Mouse (Mus musculus) forebrain, embryonic 16.5 days (tissue): ENCODE data around the gene Cnih3. TPM values are rescaled to one million over a fixed set of nuclear protein-coding genes. Genes with fewer than 3 reads are reported as not detected.

Experiments
- ATAC-seq: fragments of 200-750 bp; cut with Nextera tagmentation; 2 replicates; pipeline ENCODE4 v1.8.0; 2017; ENCODE audit warnings: mild to moderate bottlenecking, moderate library complexity
- H3K27ac ChIP-seq: fragments of 300-500 bp; sonication (generic); 2 replicates; pipeline ENCODE4 v1.5.1; 2014; ENCODE audit warnings: low read length, control low read depth
- H3K27me3 ChIP-seq: fragments of 300-500 bp; sonication (generic); replicated peaks from 2 replicates; pipeline ENCODE4 v1.6.1; 2014; ENCODE audit warnings: low read length; ENCODE audit not compliant: control insufficient read depth, insufficient read depth
- H3K36me3 ChIP-seq: fragments of 300-500 bp; sonication (generic); 2 replicates; pipeline ENCODE4 v1.6.1; 2014; ENCODE audit not compliant: control insufficient read depth, insufficient read depth
- H3K4me1 ChIP-seq: fragments of 300-500 bp; sonication (generic); replicated peaks from 2 replicates; pipeline ENCODE4 v1.6.1; 2014; ENCODE audit warnings: low read length; ENCODE audit not compliant: control insufficient read depth, insufficient read depth
- H3K4me2 ChIP-seq: fragments of 300-500 bp; sonication (generic); 2 replicates; pipeline ENCODE4 v1.6.1; 2014; ENCODE audit warnings: mild to moderate bottlenecking, low read length, control low read depth
- H3K4me3 ChIP-seq: fragments of 300-500 bp; sonication (generic); replicated peaks from 2 replicates; pipeline ENCODE4 v1.5.1; 2014; ENCODE audit warnings: mild to moderate bottlenecking, low read length, control low read depth
- H3K9ac ChIP-seq: fragments of 300-500 bp; sonication (generic); replicated peaks from 2 replicates; pipeline ENCODE4 v1.6.1; 2014; ENCODE audit warnings: low read depth, low read length, control low read depth
- H3K9me3 ChIP-seq: fragments of 300-500 bp; sonication (generic); 2 replicates; pipeline ENCODE4 v1.6.1; 2016; ENCODE audit warnings: low read length; ENCODE audit not compliant: control insufficient read depth
- WGBS: fragments of 180-500 bp; shearing (Covaris S2); extraction: QIAGEN DNeasy Blood & Tissue Kit; methylation state at CpG from one replicate; pipeline ENCODE4 v1.1.7; 2014; 5-methylcytosine and 5-hydroxymethylcytosine counted together
- polyA plus RNA-seq: library from polyadenylated mRNA; unstranded; fragments of >200 nt; fragmentation: Nextera tagmentation; extraction: Ambion mirVana; gene quantifications from 2 replicates; pipeline ENCODE4 v1.2.1, GENCODE M21; 2015

Gene Cnih3
- polyA plus RNA-seq, 1 experiment from 2014 or later: 43.4 TPM

DNA sequence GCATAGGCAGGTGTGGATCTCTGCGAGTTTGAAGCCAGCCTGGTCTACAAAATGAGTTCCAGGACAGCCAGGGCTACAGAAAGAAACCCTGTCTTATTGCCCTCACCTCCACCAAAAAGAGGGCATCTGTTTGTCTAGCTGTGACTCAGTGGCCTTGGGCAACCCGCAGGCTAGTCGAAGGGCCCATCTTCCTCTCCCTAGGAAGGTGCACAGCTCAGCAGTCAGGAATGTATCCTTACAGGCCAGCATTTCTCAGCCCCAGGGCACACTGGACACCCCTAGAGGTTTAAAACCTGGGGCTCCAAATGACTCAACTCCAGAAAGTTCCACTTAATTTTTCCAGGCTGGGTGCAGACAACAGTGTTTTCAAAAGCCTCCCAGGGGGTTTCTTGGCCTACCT, 73.0 kb downstream of the Cnih3 start:
- no peaks in the 10 kb centered on the region for H3K27me3 ChIP-seq
- no peak overlapping the region for H3K4me3 ChIP-seq
- no peaks in the 10 kb centered on the region for H3K36me3 ChIP-seq
- WGBS: 80% methylated on average over 3 of the region's 3 CpGs
- no peak overlapping the region for H3K9ac ChIP-seq
- no peak overlapping the region for H3K27ac ChIP-seq
- H3K9me3 ChIP-seq: no peaks in the 10 kb centered on the region
- H3K4me2 ChIP-seq: no peak overlapping the region
- peaks cover 7% of the 10 kb centered on the region for H3K4me1 ChIP-seq
- no peak for ATAC-seq

DNA sequence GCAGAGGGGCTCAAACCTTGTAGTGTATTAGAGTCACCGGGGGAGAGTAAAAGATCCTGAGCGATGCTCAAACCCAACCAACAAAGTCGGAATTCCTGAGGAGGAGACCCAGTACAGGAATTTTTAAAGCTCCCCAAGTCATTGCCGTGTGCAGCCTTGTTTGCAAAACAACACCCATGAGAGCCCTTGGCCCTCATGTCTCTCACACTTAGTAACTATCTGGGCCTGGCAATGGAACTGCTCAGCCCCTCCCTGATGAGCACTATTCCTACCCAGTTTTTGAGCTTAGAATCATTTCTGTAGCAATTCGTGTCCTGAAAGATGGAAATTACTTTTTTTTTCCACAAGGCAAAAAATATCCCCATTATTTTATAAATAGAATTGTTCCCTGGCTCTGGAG, 74.0 kb downstream of the Cnih3 start:
- ATAC-seq: no peak
- Histone ChIP-seq H3K9me3 (no peaks in the 10 kb centered on the region), H3K4me3 (no peak overlapping the region), H3K4me1 (peaks cover 6% of the 10 kb centered on the region; the same call in 1 of the 2 replicates), H3K27ac (no peak overlapping the region), H3K27me3 (no peaks in the 10 kb centered on the region), H3K4me2 (no peak overlapping the region), H3K9ac (no peak overlapping the region), H3K36me3 (no peaks in the 10 kb centered on the region)
- 85% methylated on average over 5 of the region's 5 CpGs for WGBS

DNA sequence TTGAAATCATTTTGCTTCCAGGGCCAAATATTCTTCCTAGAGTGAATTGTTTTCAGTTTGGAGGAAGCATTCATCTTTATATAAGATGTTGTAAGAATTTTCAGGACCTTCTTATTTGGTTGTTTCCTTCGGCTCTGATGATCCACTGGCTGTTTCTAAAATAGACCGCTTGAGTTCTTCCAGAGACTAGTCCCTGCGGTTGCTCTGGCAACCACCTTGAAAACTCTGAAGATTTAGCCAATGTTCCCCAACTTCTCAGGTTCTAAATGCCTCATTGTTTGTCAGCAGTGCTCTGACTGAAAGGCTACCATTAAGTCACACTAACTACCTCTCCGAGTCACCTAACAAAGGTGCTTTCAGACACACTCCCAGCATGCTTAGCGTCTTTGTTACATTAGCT, 80.8 kb downstream of the Cnih3 start:
- no peak overlapping the region for H3K9ac ChIP-seq
- H3K4me2 ChIP-seq: no peak overlapping the region
- no peak for ATAC-seq
- no peaks in the 10 kb centered on the region for H3K9me3 ChIP-seq
- H3K4me3 ChIP-seq: no peak overlapping the region
- no peaks in the 10 kb centered on the region for H3K4me1 ChIP-seq
- WGBS: 61% methylated on average over 5 of the region's 5 CpGs
- H3K36me3 ChIP-seq: no peaks in the 10 kb centered on the region
- no peaks in the 10 kb centered on the region for H3K27me3 ChIP-seq
- H3K27ac ChIP-seq: no peak overlapping the region

- Histone ChIP-seq H3K27me3 (no peaks in the 10 kb centered on the region), H3K4me2 (no peak overlapping the region), H3K9me3 (no peaks in the 10 kb centered on the region), H3K9ac (no peak overlapping the region), H3K4me3 (no peak overlapping the region), H3K4me1 (no peaks in the 10 kb centered on the region), H3K36me3 (no peaks in the 10 kb centered on the region), H3K27ac (no peak overlapping the region)
- no peak for ATAC-seq
- WGBS: 76% methylated on average over 5 of the region's 5 CpGs
Observed at GRCm38 (mm10) chr1:181435414-181435813, 83.0 kb downstream of the Cnih3 start.

DNA sequence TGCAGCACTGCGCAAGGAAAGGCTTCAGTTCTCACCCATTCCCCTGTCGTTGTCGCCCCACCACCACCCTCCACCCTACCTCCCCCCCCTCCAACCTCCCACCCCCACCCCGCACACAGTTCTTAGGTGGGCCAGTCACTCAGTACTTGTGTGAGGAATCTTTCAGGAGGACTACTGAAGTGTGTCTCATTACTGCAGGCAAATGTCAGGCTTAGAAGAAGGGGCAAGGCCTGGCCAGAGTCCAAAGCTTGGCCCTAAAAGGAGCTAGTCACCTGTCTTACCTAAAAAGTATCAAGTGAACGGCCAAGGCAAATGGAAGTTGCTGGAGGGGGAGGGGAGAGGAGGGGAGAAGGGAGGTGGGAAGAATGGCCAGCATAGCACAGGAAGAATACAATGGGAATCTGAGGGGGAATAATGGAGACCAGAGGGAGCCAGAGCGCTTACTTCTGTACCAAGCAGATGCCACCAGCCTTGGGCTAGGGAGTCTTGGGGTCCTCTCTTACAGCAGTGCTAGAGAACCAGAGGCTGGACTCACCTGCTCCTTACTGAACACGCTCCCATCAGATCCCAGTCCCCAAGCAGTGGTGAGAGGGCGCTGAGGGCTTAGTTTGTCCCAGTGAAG, 88.7 kb downstream of the Cnih3 start:
- no peaks in the 10 kb centered on the region for H3K27me3 ChIP-seq
- no peaks in the 10 kb centered on the region for H3K36me3 ChIP-seq
- 63% methylated on average over 8 of the region's 8 CpGs for WGBS
- no peak overlapping the region for H3K27ac ChIP-seq
- no peak overlapping the region for H3K4me3 ChIP-seq
- H3K9ac ChIP-seq: no peak overlapping the region
- no peaks in the 10 kb centered on the region for H3K9me3 ChIP-seq
- peaks cover 18% of the 10 kb centered on the region for H3K4me1 ChIP-seq
- no peak overlapping the region for H3K4me2 ChIP-seq
- no peak; the same call in 1 of the 2 replicates for ATAC-seq

GRCm38 (mm10) chr1:181441654-181442241, 89.3 kb downstream of the Cnih3 start:
- Histone ChIP-seq H3K4me2 (no peak overlapping the region), H3K9me3 (no peaks in the 10 kb centered on the region), H3K4me3 (no peak overlapping the region), H3K4me1 (peaks cover 25% of the 10 kb centered on the region), H3K36me3 (no peaks in the 10 kb centered on the region), H3K27ac (no peak overlapping the region), H3K27me3 (no peaks in the 10 kb centered on the region), H3K9ac (no peak overlapping the region)
- peak; percentile 11; the same call in 1 of the 2 replicates for ATAC-seq
- 61% methylated on average over 7 of the region's 7 CpGs for WGBS

- Histone ChIP-seq H3K27me3 (no peaks in the 10 kb centered on the region), H3K36me3 (no peaks in the 10 kb centered on the region), H3K4me2 (no peak overlapping the region), H3K27ac (no peak overlapping the region), H3K9me3 (no peaks in the 10 kb centered on the region), H3K9ac (no peak overlapping the region), H3K4me3 (no peak overlapping the region), H3K4me1 (peaks cover 34% of the 10 kb centered on the region)
- no peak for ATAC-seq
- WGBS: 86% methylated on average over 5 of the region's 5 CpGs
Observed at GRCm38 (mm10) chr1:181445041-181445440, 92.6 kb downstream of the Cnih3 start.

DNA sequence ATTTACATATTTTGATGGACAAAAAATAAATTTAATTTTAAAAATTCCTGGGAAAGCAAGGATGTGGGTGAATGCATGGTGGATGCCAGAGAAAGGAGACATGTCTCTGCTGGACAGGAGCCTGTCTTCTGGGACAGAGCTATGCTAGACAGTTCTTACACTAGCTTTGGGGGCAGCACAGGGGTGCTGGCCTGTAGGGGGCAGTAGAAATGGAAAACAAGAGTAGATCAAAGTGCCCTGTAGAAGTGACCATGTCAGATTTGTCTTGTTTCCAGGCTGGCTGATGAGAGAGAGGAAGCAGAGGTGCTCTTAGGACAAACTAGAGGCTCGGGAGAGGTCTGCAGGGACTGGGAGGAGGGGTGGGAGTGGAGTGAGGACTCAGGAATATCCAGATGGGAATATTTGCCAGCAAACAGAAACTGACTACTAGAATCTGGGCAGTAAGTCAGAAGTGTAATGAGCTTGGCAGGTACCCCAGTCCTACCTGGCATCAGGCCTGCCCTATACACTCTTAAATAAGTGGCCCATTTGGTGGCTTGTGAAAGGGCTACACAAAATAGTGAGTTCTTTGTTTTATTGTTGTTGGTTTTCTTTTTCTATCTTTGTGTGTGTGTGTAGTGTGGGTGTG, 93.3 kb downstream of the Cnih3 start:
- H3K4me2 ChIP-seq: no peak overlapping the region
- no peaks in the 10 kb centered on the region for H3K36me3 ChIP-seq
- ATAC-seq: peak; percentile 64
- no peaks in the 10 kb centered on the region for H3K27me3 ChIP-seq
- no peak overlapping the region for H3K27ac ChIP-seq
- H3K9me3 ChIP-seq: no peaks in the 10 kb centered on the region
- peaks cover 34% of the 10 kb centered on the region for H3K4me1 ChIP-seq
- 24% methylated on average over 1 of the region's 1 CpGs for WGBS
- no peak overlapping the region for H3K4me3 ChIP-seq
- no peak overlapping the region for H3K9ac ChIP-seq

GRCm38 (mm10) chr1:181446591-181447114, 94.2 kb downstream of the Cnih3 start:
- H3K4me1 ChIP-seq: peaks cover 26% of the 10 kb centered on the region
- no peaks in the 10 kb centered on the region for H3K36me3 ChIP-seq
- H3K9ac ChIP-seq: no peak overlapping the region
- H3K4me3 ChIP-seq: no peak overlapping the region
- ATAC-seq: peak; percentile 59
- H3K4me2 ChIP-seq: no peak overlapping the region
- peak overlapping the region; percentile 45 for H3K27ac ChIP-seq
- H3K9me3 ChIP-seq: no peaks in the 10 kb centered on the region
- H3K27me3 ChIP-seq: no peaks in the 10 kb centered on the region
- WGBS: 45% methylated on average over 6 of the region's 6 CpGs
